Mouse (Mus musculus) left cerebral cortex, adult 9 months (tissue): ENCODE data around the gene Gm10135.
"Not testable (repeated sequence)": the region's sequence is repeated elsewhere in the genome, so short reads cannot be mapped to it uniquely, and the experiment has no call there.

ENCODE experiments used
- DNase-seq, 2 experiments: peaks; one replicate each; pipeline ENCODE4 v3.0.0; 2022; ENCODE audit warnings: low spot score in 2 of 2

Gene Gm10135

GRCm38 (mm10) chr5:72965706-72966105 is 8.8 kb downstream of the Gm10135 start:
- DNase-seq = no peak

GRCm38 (mm10) chr5:72960096-72960495 is 14.4 kb downstream of the Gm10135 start:
- DNase-seq = no peak

- DNase-seq = no peak
Observed at GRCm38 (mm10) chr5:72957281-72957680, 17.2 kb downstream of the Gm10135 start.

GRCm38 (mm10) chr5:72953996-72954604 is 20.4 kb downstream of the Gm10135 start:
- DNase-seq = no peak

- DNase-seq = no peak
Observed at GRCm38 (mm10) chr5:72950252-72950651, 24.2 kb downstream of the Gm10135 start.

GRCm38 (mm10) chr5:72948136-72948535 is 26.4 kb downstream of the Gm10135 start:
- no peak for DNase-seq

GRCm38 (mm10) chr5:72940906-72941432 is 33.5 kb downstream of the Gm10135 start:
- DNase-seq = no peak

GRCm38 (mm10) chr5:72939311-72939710 is 35.2 kb downstream of the Gm10135 start:
- DNase-seq = no peak

GRCm38 (mm10) chr5:72938421-72938820 is 36.1 kb downstream of the Gm10135 start:
- DNase-seq = not testable (repeated sequence)

- DNase-seq = no peak
Observed at GRCm38 (mm10) chr5:72933026-72933675, 41.4 kb downstream of the Gm10135 start.

GRCm38 (mm10) chr5:72927074-72927473 is 47.4 kb downstream of the Gm10135 start:
- no peak for DNase-seq

- DNase-seq = no peak
Observed at GRCm38 (mm10) chr5:72922796-72923195, 51.7 kb downstream of the Gm10135 start.

- DNase-seq = no peak
Observed at GRCm38 (mm10) chr5:72921171-72921570, 53.3 kb downstream of the Gm10135 start.

- no peak for DNase-seq
Observed at GRCm38 (mm10) chr5:72920416-72920815, 54.1 kb downstream of the Gm10135 start.

- no peak for DNase-seq
Observed at GRCm38 (mm10) chr5:72916851-72917250, 57.7 kb downstream of the Gm10135 start.

GRCm38 (mm10) chr5:72916048-72916447 is 58.5 kb downstream of the Gm10135 start:
- DNase-seq = no peak
